Mouse (Mus musculus) left cerebral cortex, adult 6 months (tissue): ENCODE measurements around the gene Zfp605. TPM values are rescaled to one million over a fixed set of nuclear protein-coding genes. Genes with fewer than 3 reads are reported as not detected.

Experiments used
- long read RNA-seq, 2 experiments: library from polyadenylated mRNA; unstranded; transcript quantifications; one replicate each; pipeline ENCODE4 v2.0.0; 2019 to 2020
- polyA plus RNA-seq: library from polyadenylated mRNA; unstranded; fragments of <200 nt; fragmentation: Nextera tagmentation; gene quantifications from 2 replicates; pipeline ENCODE4 v1.2.3, GENCODE M21; 2021

Zfp605 gene
- 4.1 and 8.1 TPM in 2 replicates for polyA plus RNA-seq
- long read RNA-seq, experiment 1, transcript Zfp605-202 (5 exons, 3,158 nt) = major isoform, 13 of 20 reads
- long read RNA-seq, experiment 1, partial matches to known transcripts = 2 of 20 reads
- long read RNA-seq, experiment 1, other reads (novel, unspliced or antisense) = 3 of 20 reads
- long read RNA-seq, experiment 2, transcript Zfp605-202 (5 exons, 3,158 nt) = major isoform, 5 of 6 reads
- long read RNA-seq, experiment 2, partial matches to known transcripts = 1 of 6 reads
- long read RNA-seq, experiment 2, other reads (novel, unspliced or antisense) = 0 of 6 reads

GRCm38 (mm10) chr5:110109991-110110441 lies at the start of gene Zfp605:
Zfp605 (plus strand) TSS chr5:110110092.

DNA sequence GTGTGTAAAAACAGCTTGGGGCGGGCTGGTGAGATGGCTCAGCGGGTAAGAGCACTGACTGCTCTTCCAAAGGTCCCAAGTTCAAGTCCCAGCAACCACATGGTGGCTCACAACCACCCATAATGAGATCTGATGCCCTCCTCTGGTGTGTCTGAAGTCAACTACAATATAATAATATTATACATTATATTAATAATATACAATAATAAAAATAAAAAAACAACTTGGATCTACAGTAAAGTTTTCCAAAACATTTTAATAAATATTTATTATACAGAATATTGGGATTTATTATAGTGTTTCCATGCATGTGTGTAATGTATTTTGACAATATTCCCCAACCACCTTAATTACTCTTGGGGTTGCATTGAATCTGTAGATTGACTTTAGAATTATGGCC lies 37.5 kb upstream of the Zfp605 start, which contains the start of gene Gm17655:
Gm17655 (minus strand) TSS at position 101 of the 400 bp plus-strand sequence.

DNA sequence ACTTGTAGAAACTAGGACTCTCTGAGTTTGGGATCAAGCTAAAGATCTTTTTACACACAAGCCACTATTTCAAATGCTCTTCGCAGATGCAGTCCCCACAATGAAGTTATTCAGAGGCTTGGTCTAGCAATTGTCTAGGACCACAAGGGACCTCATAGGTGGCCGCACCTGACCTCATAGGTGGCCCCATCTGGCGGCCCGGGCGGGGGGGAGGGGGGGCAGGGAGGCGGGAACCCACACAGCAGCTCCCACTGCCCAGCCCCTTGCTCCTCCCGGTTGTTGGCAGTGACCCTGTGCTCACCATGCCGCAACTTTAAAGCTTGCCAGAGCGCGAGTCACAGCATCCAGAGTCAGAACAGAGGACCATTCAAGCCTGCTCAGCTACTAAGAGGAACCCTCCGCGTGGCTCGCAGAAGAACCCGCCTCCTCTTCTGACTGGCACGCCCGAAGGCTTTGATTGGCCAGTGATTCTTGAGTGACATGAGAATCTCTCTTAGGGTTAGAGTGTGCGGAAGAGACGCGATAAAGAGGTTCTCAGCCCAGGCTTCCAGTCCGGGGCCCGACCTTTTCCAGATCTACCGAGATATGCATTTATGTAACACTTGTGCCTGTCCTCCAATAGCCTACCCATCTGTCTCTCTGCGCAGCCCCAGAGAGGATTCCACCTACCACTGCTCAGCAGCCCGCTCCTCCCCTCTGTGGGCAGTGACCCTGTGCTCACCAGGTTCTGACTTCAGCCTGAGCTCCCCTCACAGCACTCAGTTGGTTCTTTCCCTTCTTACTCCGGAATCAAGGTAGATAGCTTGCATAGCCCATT lies 15.7 kb upstream of the Zfp605 start, which contains the start of gene Gm35315:
Gm35315 (minus strand) TSS at position 391 of the 817 bp plus-strand sequence.

GRCm38 (mm10) chr5:110099656-110100580 lies 10.0 kb upstream of the Zfp605 start, which contains the start of gene Plcxd1:
Plcxd1 (plus strand) TSS chr5:110099969.

DNA sequence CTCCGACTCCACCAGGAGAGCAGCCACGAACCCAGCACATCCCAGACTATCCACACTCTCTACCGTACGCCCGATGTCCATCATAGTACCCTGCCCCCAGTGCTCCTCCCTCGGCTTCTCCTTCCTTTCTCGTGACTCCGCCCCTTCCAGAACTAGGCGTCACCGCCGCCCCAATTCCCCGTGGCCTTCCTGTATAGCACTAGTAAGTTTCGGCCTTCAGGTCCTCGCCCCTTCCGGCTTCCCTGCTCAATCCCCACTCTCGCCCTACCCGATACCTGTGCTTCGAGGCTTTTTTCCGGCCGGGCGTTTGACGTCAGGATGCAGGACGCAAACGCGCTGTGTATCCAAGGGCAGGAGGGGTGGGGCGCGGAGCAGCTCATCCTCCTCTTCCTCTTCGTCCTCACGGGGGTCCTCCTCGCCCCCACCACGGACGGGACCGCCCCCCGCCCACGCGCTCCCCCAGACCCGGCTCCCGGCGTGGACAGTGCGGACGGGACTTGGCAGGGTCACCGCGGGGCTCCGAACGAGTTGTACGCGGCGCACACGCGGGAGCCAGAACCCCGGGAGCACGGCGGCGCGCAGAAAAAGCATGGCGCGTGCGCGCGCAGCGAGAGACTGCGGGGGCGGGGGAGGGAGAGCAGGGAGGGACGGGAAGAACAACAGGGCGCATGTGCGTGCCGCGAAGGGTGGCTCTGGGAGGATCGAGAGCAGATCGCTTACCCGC lies 2.1 kb upstream of the Zfp605 start, which contains the start of gene Gtpbp6:
Gtpbp6 (minus strand) TSS at position 617 of the 724 bp plus-strand sequence.

DNA sequence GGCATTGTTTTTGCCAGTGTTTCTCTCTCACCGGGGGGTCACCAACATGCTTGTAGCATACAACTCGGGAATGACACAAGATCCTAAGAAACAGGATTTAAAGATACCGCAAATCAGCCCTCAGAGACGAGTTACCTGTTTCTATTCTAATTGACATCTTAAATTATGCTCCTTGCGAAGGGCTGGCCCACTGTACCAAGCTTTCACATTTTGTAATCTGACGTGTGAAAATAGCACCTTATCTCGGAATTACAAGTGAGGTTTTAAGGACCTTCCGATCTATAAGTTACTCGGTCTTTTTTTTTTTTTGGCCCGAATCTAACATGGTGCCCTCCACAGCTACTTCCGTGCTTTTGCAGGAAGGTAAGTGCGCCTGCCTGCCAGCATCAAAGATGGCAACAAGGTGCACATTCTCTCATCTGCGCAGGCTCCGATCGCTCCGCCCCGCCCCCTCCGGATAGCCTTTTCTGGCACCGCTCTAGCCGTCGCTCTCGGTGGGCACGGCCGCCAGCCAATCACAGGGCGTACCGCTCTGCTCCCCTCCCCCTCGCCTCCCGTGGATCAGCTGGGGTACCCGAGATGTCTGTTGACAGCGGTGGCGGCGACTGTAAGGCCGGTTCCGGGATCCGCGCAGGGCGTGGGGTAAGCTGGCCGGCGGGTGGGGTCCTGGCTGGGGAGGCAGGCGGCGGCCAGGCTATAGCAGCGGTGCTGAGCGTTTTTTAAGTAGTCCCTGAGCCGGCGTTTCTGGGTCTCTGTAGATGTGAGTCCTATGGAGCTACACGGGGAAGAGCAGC lies 25.6 kb downstream of the Zfp605 start, which contains the start of gene Chfr:
Chfr (plus strand) TSS at position 550 of the 794 bp plus-strand sequence.

DNA sequence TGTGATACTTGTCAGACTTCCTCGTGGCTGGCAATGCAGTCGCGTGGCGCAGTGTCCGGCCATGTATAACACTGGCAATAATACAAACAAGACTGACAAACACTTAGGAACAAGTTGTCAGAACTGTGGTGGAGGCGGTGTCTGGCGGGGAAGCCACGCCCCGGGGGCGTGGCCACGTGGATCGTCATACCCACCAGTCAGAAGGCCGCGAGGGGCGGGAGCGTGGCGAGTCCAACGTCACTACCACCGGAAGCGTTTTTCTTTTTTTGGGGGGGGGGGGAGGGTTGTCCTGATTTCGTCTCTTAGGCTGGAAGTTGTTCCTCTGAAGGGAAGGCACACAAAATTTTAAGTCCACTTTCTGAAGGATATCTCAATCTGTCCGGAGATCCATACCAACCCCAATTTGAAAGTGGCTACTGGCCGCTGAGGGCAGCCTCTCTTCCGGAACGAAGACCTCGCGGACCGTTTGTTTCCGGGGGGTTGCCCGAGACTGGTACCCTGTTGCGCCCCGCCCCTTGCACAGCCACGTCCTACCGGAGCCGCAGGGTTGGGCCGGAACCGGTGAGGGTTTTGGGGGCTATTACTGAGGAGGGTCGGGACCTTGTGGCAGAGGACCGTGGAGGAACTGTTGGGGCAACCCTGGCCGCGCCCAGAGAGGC lies 66.6 kb downstream of the Zfp605 start, which contains the start of gene Golga3:
Golga3 (plus strand) TSS at position 340 of the 659 bp plus-strand sequence.

Other genes with a start within 250 kb of the Zfp605 start
- gene Gm15446, start 186.7 kb upstream of the Zfp605 start, polyA plus RNA-seq = 11.3 and 12.5 TPM in 2 replicates
- 18.1 and 24.1 TPM in 2 replicates for gene Zfp932, start 113.6 kb upstream of the Zfp605 start, polyA plus RNA-seq
- gene Gm17655, start 37.6 kb upstream of the Zfp605 start, polyA plus RNA-seq = 3.1 and 4.0 TPM in 2 replicates
- 0.24 and 0.43 TPM in 2 replicates for gene Gm35315, start 15.7 kb upstream of the Zfp605 start, polyA plus RNA-seq
- gene Plcxd1, start 10.1 kb upstream of the Zfp605 start, polyA plus RNA-seq = 7.2 and 8.5 TPM in 2 replicates
- 43.4 and 56.9 TPM in 2 replicates for gene Gtpbp6, start 1.9 kb upstream of the Zfp605 start, polyA plus RNA-seq
- gene Chfr, start 25.8 kb downstream of the Zfp605 start, polyA plus RNA-seq = 11.8 and 17.7 TPM in 2 replicates
- gene Golga3, start 66.6 kb downstream of the Zfp605 start, polyA plus RNA-seq = 8.1 and 10.2 TPM in 2 replicates
- 12.0 and 12.8 TPM in 2 replicates for gene Ankle2, start 120.9 kb downstream of the Zfp605 start, polyA plus RNA-seq
- 70.3 and 78.0 TPM in 2 replicates for gene Pgam5, start 159.8 kb downstream of the Zfp605 start, polyA plus RNA-seq
- 18.9 and 20.1 TPM in 2 replicates for gene Pxmp2, start 176.1 kb downstream of the Zfp605 start, polyA plus RNA-seq
- 0.41 and 0.47 TPM in 2 replicates for gene Pole, start 176.2 kb downstream of the Zfp605 start, polyA plus RNA-seq
- not detected in 2 replicates for gene P2rx2, start 233.1 kb downstream of the Zfp605 start, polyA plus RNA-seq
- not detected in 2 replicates for gene Lrcol1, start 234.6 kb downstream of the Zfp605 start, polyA plus RNA-seq